Mouse (Mus musculus) limb, embryonic 11.5 days (tissue): ENCODE measurements at regions not wholly inside any gene's neighbourhood (a gene's known extent, or its start where the extent isn't known, plus 50 kb on each side); places are given as distances from the start of the nearest gene placed in this dataset.

ENCODE experiments used
- ATAC-seq: fragments of 200-750 bp; cut with Nextera tagmentation; 2 replicates; pipeline ENCODE4 v1.8.0; 2017; ENCODE audit warnings: low read depth; ENCODE audit not compliant: insufficient number of reproducible peaks, low FRiP score, low TSS enrichment
- DNase-seq: peaks from one replicate; pipeline ENCODE4 v3.0.0-alpha.2; 2015; ENCODE audit warnings: low spot score
- H3K27ac ChIP-seq: fragments of 300-500 bp; sonication (generic); replicated peaks from 2 replicates; pipeline ENCODE4 v1.5.1; 2014; ENCODE audit warnings: low read depth, mild to moderate bottlenecking, low read length
- H3K27me3 ChIP-seq: fragments of 300-500 bp; sonication (generic); 2 replicates; pipeline ENCODE4 v1.6.1; 2014; ENCODE audit warnings: mild to moderate bottlenecking, low read length, mixed read lengths; ENCODE audit not compliant: control insufficient read depth, insufficient read depth
- H3K36me3 ChIP-seq: fragments of 300-500 bp; sonication (generic); 2 replicates; pipeline ENCODE4 v1.6.1; 2014; ENCODE audit warnings: mild to moderate bottlenecking, low read length, moderate library complexity, mixed read lengths; ENCODE audit not compliant: control insufficient read depth, insufficient read depth
- H3K4me1 ChIP-seq: fragments of 300-500 bp; sonication (generic); 2 replicates; pipeline ENCODE4 v1.6.1; 2014; ENCODE audit warnings: low read length, mixed read lengths; ENCODE audit not compliant: control insufficient read depth, insufficient read depth
- H3K4me2 ChIP-seq: fragments of 300-500 bp; sonication (generic); 2 replicates; pipeline ENCODE4 v1.6.1; 2014; ENCODE audit warnings: low read depth, mild to moderate bottlenecking, moderate library complexity; ENCODE audit not compliant: severe bottlenecking
- H3K4me3 ChIP-seq: fragments of 300-500 bp; sonication (generic); 2 replicates; pipeline ENCODE4 v1.5.1; 2014; ENCODE audit warnings: low read depth, low read length
- H3K9ac ChIP-seq: fragments of 300-500 bp; sonication (generic); 2 replicates; pipeline ENCODE4 v1.6.1; 2014; ENCODE audit warnings: mild to moderate bottlenecking, low read length
- H3K9me3 ChIP-seq: fragments of 300-500 bp; sonication (generic); 2 replicates; pipeline ENCODE4 v1.6.1; 2016; ENCODE audit warnings: low read length; ENCODE audit not compliant: control insufficient read depth
- WGBS: fragments of 180-500 bp; shearing (Covaris S2); extraction: QIAGEN DNeasy Blood & Tissue Kit; methylation state at CpG from one replicate; pipeline ENCODE4 v1.1.7; 2014; 5-methylcytosine and 5-hydroxymethylcytosine counted together

GRCm38 (mm10) chr16:24137266-24138033, 148.8 kb upstream of the Bcl6 start:
- Histone ChIP-seq H3K36me3 (no peaks in the 10 kb centered on the region), H3K9ac (no peak overlapping the region), H3K4me2 (no peak overlapping the region), H3K4me1 (peaks cover 17% of the 10 kb centered on the region; the same call in 1 of the 2 replicates), H3K27me3 (no peaks in the 10 kb centered on the region), H3K27ac (no peak overlapping the region), H3K4me3 (no peak overlapping the region), H3K9me3 (no peaks in the 10 kb centered on the region)
- DNase-seq (no peak), ATAC-seq (no peak)
- 66% methylated on average over 7 of the region's 7 CpGs for WGBS

- Histone ChIP-seq H3K4me2 (no peak overlapping the region), H3K36me3 (no peaks in the 10 kb centered on the region), H3K27me3 (no peaks in the 10 kb centered on the region), H3K9me3 (no peaks in the 10 kb centered on the region), H3K9ac (no peak overlapping the region), H3K4me1 (peaks cover 17% of the 10 kb centered on the region; the same call in 1 of the 2 replicates), H3K27ac (no peak overlapping the region), H3K4me3 (no peak overlapping the region)
- no peak for DNase-seq
- no peak for ATAC-seq
- WGBS, result 69% methylated on average over 5 of the region's 5 CpGs
Measured at GRCm38 (mm10) chr16:24136483-24137148, 148.0 kb upstream of the Bcl6 start.

GRCm38 (mm10) chr16:24135841-24136240, 147.2 kb upstream of the Bcl6 start:
- H3K27ac ChIP-seq, result no peak overlapping the region
- DNase-seq, result peak; percentile 53
- no peaks in the 10 kb centered on the region for H3K27me3 ChIP-seq

GRCm38 (mm10) chr16:24135351-24135750, 146.7 kb upstream of the Bcl6 start:
- DNase-seq, result no peak
- Histone ChIP-seq H3K9ac (no peak overlapping the region), H3K4me3 (no peak overlapping the region), H3K9me3 (no peaks in the 10 kb centered on the region), H3K4me2 (no peak overlapping the region), H3K4me1 (peaks cover 17% of the 10 kb centered on the region; the same call in 1 of the 2 replicates), H3K27ac (no peak overlapping the region), H3K27me3 (no peaks in the 10 kb centered on the region), H3K36me3 (no peaks in the 10 kb centered on the region)
- WGBS, result 92% methylated on average over 4 of the region's 4 CpGs
- ATAC-seq, result no peak

More at GRCm38 (mm10) chr16:24135841-24136240, 147.2 kb upstream of the Bcl6 start:
- no peak for ATAC-seq
- no peaks in the 10 kb centered on the region for H3K36me3 ChIP-seq
- WGBS, result 55% methylated on average over 5 of the region's 5 CpGs
- H3K4me3 ChIP-seq, result no peak overlapping the region
- H3K4me2 ChIP-seq, result no peak overlapping the region
- no peak overlapping the region for H3K9ac ChIP-seq
- peaks cover 17% of the 10 kb centered on the region; the same call in 1 of the 2 replicates for H3K4me1 ChIP-seq
- no peaks in the 10 kb centered on the region for H3K9me3 ChIP-seq

GRCm38 (mm10) chr16:24134486-24135050, 145.9 kb upstream of the Bcl6 start:
- Histone ChIP-seq H3K4me2 (no peak overlapping the region), H3K4me1 (peaks cover 17% of the 10 kb centered on the region; the same call in 1 of the 2 replicates), H3K27ac (no peak overlapping the region), H3K36me3 (no peaks in the 10 kb centered on the region), H3K27me3 (no peaks in the 10 kb centered on the region), H3K9ac (no peak overlapping the region), H3K9me3 (no peaks in the 10 kb centered on the region), H3K4me3 (no peak overlapping the region)
- no peak for DNase-seq
- 85% methylated on average over 4 of the region's 4 CpGs for WGBS
- no peak for ATAC-seq

- DNase-seq, result no peak
- H3K9ac ChIP-seq, result no peak overlapping the region
- H3K4me3 ChIP-seq, result no peak overlapping the region
- no peak overlapping the region for H3K27ac ChIP-seq
- no peaks in the 10 kb centered on the region for H3K9me3 ChIP-seq
- H3K27me3 ChIP-seq, result no peaks in the 10 kb centered on the region
- ATAC-seq, result no peak
- H3K4me2 ChIP-seq, result no peak overlapping the region
- no peaks in the 10 kb centered on the region for H3K36me3 ChIP-seq
- H3K4me1 ChIP-seq, result peaks cover 4% of the 10 kb centered on the region; the same call in 1 of the 2 replicates
Measured at GRCm38 (mm10) chr16:24130646-24131045, 142.0 kb upstream of the Bcl6 start.

- Histone ChIP-seq H3K4me2 (no peak overlapping the region), H3K9me3 (no peaks in the 10 kb centered on the region), H3K4me1 (peaks cover 4% of the 10 kb centered on the region; the same call in 1 of the 2 replicates), H3K4me3 (no peak overlapping the region), H3K27me3 (no peaks in the 10 kb centered on the region), H3K9ac (no peak overlapping the region), H3K27ac (no peak overlapping the region), H3K36me3 (no peaks in the 10 kb centered on the region)
- WGBS, result 78% methylated on average over 4 of the region's 4 CpGs
- DNase-seq (no peak), ATAC-seq (no peak)
Measured at GRCm38 (mm10) chr16:24129701-24130100, 141.0 kb upstream of the Bcl6 start.

- no peaks in the 10 kb centered on the region for H3K9me3 ChIP-seq
- H3K36me3 ChIP-seq, result no peaks in the 10 kb centered on the region
- peak; percentile 31 for DNase-seq
- no peak overlapping the region for H3K27ac ChIP-seq
- no peak overlapping the region for H3K9ac ChIP-seq
- H3K4me3 ChIP-seq, result no peak overlapping the region
- H3K4me2 ChIP-seq, result no peak overlapping the region
- no peaks in the 10 kb centered on the region for H3K27me3 ChIP-seq
- no peak for ATAC-seq
- peaks cover 4% of the 10 kb centered on the region; the same call in 1 of the 2 replicates for H3K4me1 ChIP-seq
- WGBS, result 11% methylated on average over 3 of the region's 3 CpGs
Measured at GRCm38 (mm10) chr16:24128566-24128965, 139.9 kb upstream of the Bcl6 start.
